Mouse (Mus musculus) hindbrain, embryonic 10.5 days (tissue): ENCODE data around the gene Gnl3. TPM values are rescaled to one million over a fixed set of nuclear protein-coding genes. Genes with fewer than 3 reads are reported as not detected.
A peak's percentile ranks its signal among the peaks of the same experiment; 100 is the strongest.

Experiments
- DNase-seq: peaks from one replicate; pipeline ENCODE4 v3.0.0-alpha.2; 2017; ENCODE audit warnings: low spot score
- H3K27ac ChIP-seq: fragments of 300-500 bp; sonication (generic); 2 replicates; pipeline ENCODE4 v1.5.1; 2016; ENCODE audit warnings: mild to moderate bottlenecking, moderate library complexity
- H3K27me3 ChIP-seq: fragments of 300-500 bp; sonication (generic); 2 replicates; pipeline ENCODE4 v1.6.1; 2016; ENCODE audit warnings: mild to moderate bottlenecking; ENCODE audit not compliant: poor library complexity, insufficient read depth, severe bottlenecking
- H3K36me3 ChIP-seq: fragments of 300-500 bp; sonication (generic); 2 replicates; pipeline ENCODE4 v1.6.1; 2016; ENCODE audit warnings: mild to moderate bottlenecking, moderate library complexity
- H3K4me1 ChIP-seq: fragments of 300-500 bp; sonication (generic); replicated peaks from 2 replicates; pipeline ENCODE4 v1.6.1; 2016; ENCODE audit warnings: mild to moderate bottlenecking
- H3K4me3 ChIP-seq: fragments of 300-500 bp; sonication (generic); 2 replicates; pipeline ENCODE4 v1.5.1; 2016; ENCODE audit warnings: mild to moderate bottlenecking, moderate library complexity
- H3K9me3 ChIP-seq: fragments of 300-500 bp; sonication (generic); 2 replicates; pipeline ENCODE4 v1.6.1; 2016; ENCODE audit warnings: mild to moderate bottlenecking, moderate library complexity
- WGBS: fragments of 180-500 bp; shearing (Covaris S2); methylation state at CpG from one replicate; pipeline ENCODE4 v1.1.7; 2016; 5-methylcytosine and 5-hydroxymethylcytosine counted together
- polyA plus RNA-seq: library from polyadenylated mRNA; unstranded; fragments of >200 nt; fragmentation: Nextera tagmentation; extraction: Ambion mirVana; gene quantifications from 2 replicates; pipeline ENCODE4 v1.2.1, GENCODE M21; 2016

Gnl3 gene
- polyA plus RNA-seq, 1 experiment from 2014 or later, result 76.6 TPM

DNA sequence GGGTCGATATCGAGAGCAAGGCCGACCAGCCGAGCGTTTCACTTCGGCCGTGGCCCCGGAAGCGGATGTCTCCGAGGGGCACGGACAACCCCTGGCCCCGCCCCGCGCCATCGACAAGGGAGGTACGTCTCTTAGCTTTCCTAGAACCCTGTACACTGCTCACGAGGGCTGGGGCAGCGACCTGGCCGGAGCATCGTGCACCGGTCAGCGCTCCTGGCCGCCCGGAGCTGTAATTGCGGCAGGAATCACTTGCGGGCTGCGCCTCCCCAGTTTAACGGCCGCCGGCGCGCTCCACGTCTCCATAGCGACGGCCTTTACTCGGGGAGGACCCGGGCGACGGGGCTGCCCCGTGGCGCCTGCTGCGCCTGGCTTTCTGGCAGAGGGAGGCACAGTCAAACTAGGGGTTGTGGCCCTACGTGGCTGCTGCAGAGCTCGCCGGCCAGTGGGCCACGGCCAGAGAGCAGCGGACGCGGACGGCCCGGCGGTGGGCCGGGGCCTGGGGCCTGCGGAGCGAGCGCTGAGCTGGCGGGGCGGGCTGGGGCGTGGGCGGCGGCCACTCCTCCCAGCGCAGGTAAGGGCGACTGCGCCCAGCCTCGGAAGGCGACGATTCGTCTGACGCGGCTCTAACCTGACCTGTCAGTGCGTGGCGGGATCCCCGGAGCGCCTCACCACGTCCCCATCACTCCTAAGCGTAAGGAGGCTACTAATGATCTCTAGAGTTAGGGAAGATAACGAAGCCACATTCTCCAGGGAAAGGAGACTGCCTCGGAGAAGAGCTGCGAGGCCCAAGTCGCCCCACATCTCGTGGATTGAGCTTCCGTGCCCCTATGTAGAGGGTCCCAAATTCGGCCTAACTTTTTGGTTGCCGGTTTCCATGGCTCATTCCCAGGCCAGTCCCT, 17.4 kb downstream of the Gnl3 start, which contains the start of the genes Glt8d1 and Spcs1:
Gene Glt8d1, plus strand, starts transcription at position 94 of the 899 bp plus-strand sequence.
Gene Spcs1, minus strand, starts transcription at position 366 of the 899 bp plus-strand sequence.
- H3K9me3 ChIP-seq, result no peaks in the 10 kb centered on the region
- peaks cover 27% of the 10 kb centered on the region for H3K36me3 ChIP-seq
- H3K27ac ChIP-seq, result peak within 1 kb of the TSS; percentile 98
- H3K4me3 ChIP-seq, result peak within 1 kb of the TSS; percentile 98
- H3K27me3 ChIP-seq, result no peaks in the 10 kb centered on the region
- H3K4me1 ChIP-seq, result peaks cover 23% of the 10 kb centered on the region
- WGBS, result under 1% methylated on average over 84 of the region's 84 CpGs
- DNase-seq, result peak; percentile 87

DNA sequence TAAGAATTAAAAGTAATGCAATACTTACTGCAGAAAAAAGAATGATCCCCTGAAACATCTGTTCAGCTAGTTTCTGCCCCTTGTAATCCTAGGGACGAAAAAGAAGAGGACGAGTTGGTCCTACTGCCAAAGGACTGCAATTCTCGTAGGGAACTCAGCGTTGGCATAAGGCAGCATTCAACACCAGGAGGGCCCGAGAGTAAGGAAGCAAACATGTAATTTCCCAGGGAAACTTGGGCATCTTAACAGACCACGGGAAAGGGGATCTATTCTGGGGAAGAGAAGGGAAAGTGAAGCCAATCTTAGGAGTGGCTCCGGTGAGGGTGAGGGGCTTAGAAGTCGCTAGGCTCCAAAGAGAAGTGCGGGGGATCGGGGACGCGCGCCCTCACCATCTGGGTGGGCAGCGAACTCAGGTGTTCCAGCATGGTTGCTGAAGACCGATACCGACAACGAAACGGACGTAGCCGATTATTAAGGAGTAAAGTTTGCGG, 18.1 kb downstream of the Gnl3 start:
- peak overlapping the region; percentile 98 for H3K4me3 ChIP-seq
- H3K9me3 ChIP-seq, result no peaks in the 10 kb centered on the region
- H3K27ac ChIP-seq, result peak overlapping the region; percentile 98
- no peaks in the 10 kb centered on the region for H3K27me3 ChIP-seq
- under 1% methylated on average over 21 of the region's 21 CpGs for WGBS
- peaks cover 28% of the 10 kb centered on the region for H3K36me3 ChIP-seq
- DNase-seq, result no peak
- H3K4me1 ChIP-seq, result peaks cover 23% of the 10 kb centered on the region

DNA sequence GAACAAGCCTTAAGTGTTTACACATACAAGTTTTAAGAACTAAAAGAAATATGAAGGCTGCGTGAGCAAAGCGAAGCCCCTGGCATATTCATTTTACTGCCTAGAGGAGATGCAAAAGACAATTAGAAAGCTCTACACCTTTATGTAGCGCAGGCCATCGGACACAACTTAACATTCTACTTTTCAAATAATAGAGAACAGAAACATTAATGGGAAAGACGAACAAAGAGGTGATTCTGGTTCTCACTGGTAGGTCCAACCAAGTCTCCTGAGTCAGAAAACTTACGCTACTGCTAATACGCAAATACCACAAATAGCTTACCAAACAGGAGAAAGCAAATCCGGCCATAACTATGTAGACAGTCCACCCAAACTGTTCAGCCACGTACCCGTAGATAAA, 18.6 kb downstream of the Gnl3 start:
- H3K27ac ChIP-seq, result peak overlapping the region; percentile 98
- H3K4me3 ChIP-seq, result peak overlapping the region; percentile 98
- DNase-seq, result no peak
- H3K4me1 ChIP-seq, result peaks cover 23% of the 10 kb centered on the region
- H3K36me3 ChIP-seq, result peaks cover 26% of the 10 kb centered on the region
- no peaks in the 10 kb centered on the region for H3K27me3 ChIP-seq
- no peaks in the 10 kb centered on the region for H3K9me3 ChIP-seq
- 71% methylated on average over 10 of the region's 10 CpGs for WGBS

DNA sequence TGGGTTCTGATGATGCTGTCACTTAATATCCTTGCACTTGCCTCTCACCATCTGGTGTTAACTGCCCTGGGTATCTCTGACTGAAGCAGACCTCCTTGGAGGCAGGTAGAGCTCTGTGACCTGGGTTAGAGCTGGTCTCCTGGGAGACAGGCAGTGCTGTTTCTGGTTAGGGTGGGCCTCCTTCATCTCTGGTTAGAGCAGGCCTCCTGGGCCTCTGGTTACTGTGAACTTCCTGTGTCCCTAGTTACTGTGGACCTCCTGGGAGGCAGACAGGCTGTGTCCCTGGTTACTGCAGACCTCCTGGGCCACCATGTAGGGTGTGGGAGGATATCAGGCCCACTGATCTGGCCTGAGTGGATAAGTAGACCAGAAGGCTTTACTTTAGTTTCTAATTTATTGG, 22.5 kb downstream of the Gnl3 start:
- no peaks in the 10 kb centered on the region for H3K27me3 ChIP-seq
- peaks cover 10% of the 10 kb centered on the region for H3K4me1 ChIP-seq
- H3K9me3 ChIP-seq, result no peaks in the 10 kb centered on the region
- peaks cover 25% of the 10 kb centered on the region for H3K36me3 ChIP-seq
- no peak overlapping the region for H3K27ac ChIP-seq
- no peak overlapping the region for H3K4me3 ChIP-seq
- DNase-seq, result no peak

DNA sequence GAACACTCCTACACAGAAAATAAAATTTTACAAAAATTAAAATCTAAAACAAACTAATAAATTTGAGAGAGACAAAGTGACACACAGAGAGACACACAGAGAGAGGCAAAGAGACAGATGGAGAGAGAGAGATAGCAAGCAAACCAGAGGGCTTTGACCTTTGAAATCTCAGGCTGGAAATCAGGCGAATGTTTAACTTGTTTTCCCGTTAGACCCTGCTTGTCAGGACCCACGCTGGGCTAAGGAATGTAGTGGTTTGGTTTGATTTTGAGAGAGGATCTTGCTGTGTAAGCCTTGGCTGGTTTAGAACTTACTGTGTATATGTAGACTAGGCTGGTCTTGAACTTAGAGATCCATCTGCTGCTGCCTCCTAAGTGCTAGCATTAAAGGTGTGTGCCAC, 42.7 kb downstream of the Gnl3 start:
- no peak for DNase-seq

DNA sequence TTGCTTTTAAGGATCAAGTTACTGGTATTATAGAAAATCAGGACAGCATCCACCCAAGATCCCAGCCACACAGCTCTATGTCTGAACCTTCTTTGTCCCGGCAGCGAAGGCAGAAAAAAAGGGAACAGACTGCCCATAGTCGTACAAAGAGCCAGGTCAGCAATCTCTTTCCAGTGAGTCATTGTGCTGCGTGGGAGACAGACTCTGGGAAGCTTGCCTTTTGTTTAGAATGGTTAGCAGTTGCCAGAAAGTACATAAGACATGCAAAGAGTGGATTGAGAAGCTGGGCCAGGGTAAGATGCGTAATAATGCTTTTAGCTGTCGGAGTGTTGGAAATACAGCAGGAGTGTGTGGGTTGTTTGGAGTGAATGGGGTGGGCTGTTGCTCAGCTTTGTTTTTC, 44.7 kb downstream of the Gnl3 start:
- H3K9me3 ChIP-seq, result no peaks in the 10 kb centered on the region
- H3K4me3 ChIP-seq, result no peak overlapping the region
- DNase-seq, result no peak
- H3K4me1 ChIP-seq, result 0 out of 2 replicates have a peak, but pooled peaks cover 5% of the 10 kb centered on the region
- H3K27ac ChIP-seq, result peak overlapping the region; percentile 62
- H3K27me3 ChIP-seq, result no peaks in the 10 kb centered on the region
- 61% methylated on average over 6 of the region's 6 CpGs for WGBS
- H3K36me3 ChIP-seq, result peaks cover 60% of the 10 kb centered on the region

More for the DNA sequence above, 42.7 kb downstream of the Gnl3 start:
- H3K27me3 ChIP-seq, result no peaks in the 10 kb centered on the region
- 86% methylated on average over 3 of the region's 3 CpGs for WGBS
- H3K9me3 ChIP-seq, result no peaks in the 10 kb centered on the region
- H3K4me3 ChIP-seq, result no peak overlapping the region
- H3K4me1 ChIP-seq, result 0 out of 2 replicates have a peak, but pooled peaks cover 5% of the 10 kb centered on the region
- peaks cover 55% of the 10 kb centered on the region for H3K36me3 ChIP-seq
- H3K27ac ChIP-seq, result no peak overlapping the region

Other genes starting within 250 kb of the Gnl3 start
- 22.4 and 26.3 TPM in 2 replicates for gene Tmem110, start 193.6 kb downstream of the Gnl3 start, polyA plus RNA-seq
- 0.29 and 0.39 TPM in 2 replicates for gene Mustn1, start 140.0 kb downstream of the Gnl3 start, polyA plus RNA-seq
- not detected in 2 replicates for gene Itih4, start 132.7 kb downstream of the Gnl3 start, polyA plus RNA-seq
- 0.37 and 0.49 TPM in 2 replicates for gene Itih3, start 95.4 kb downstream of the Gnl3 start, polyA plus RNA-seq
- gene Itih1, start 75.9 kb downstream of the Gnl3 start, polyA plus RNA-seq, result not detected in 2 replicates
- gene Nek4, start 67.8 kb downstream of the Gnl3 start, polyA plus RNA-seq, result 18.6 and 21.0 TPM in 2 replicates
- 45.7 and 53.7 TPM in 2 replicates for gene Glt8d1, start 17.8 kb downstream of the Gnl3 start, polyA plus RNA-seq
- 278 and 290 TPM in 2 replicates for gene Spcs1, start 17.5 kb downstream of the Gnl3 start, polyA plus RNA-seq
- gene Pbrm1, start within 50 bp of the Gnl3 start, polyA plus RNA-seq, result 130 and 148 TPM in 2 replicates
- gene Smim4, start 109.8 kb upstream of the Gnl3 start, polyA plus RNA-seq, result 67.8 and 74.2 TPM in 2 replicates
- gene Nt5dc2, start 111.9 kb upstream of the Gnl3 start, polyA plus RNA-seq, result 610 and 619 TPM in 2 replicates
- 23.0 and 25.7 TPM in 2 replicates for gene Stab1, start 149.5 kb upstream of the Gnl3 start, polyA plus RNA-seq
- gene Tnnc1, start 189.2 kb upstream of the Gnl3 start, polyA plus RNA-seq, result 1.5 and 4.3 TPM in 2 replicates
- 432 and 459 TPM in 2 replicates for gene Nisch, start 197.8 kb upstream of the Gnl3 start, polyA plus RNA-seq
- 0.78 and 0.91 TPM in 2 replicates for gene Sema3g, start 198.7 kb upstream of the Gnl3 start, polyA plus RNA-seq
- 12.7 and 13.1 TPM in 2 replicates for gene Phf7, start 232.2 kb upstream of the Gnl3 start, polyA plus RNA-seq
- gene Bap1, start 232.3 kb upstream of the Gnl3 start, polyA plus RNA-seq, result 121 and 137 TPM in 2 replicates